Mouse (Mus musculus) hindbrain, embryonic 16.5 days (tissue): ENCODE results near the gene Arap1. TPM values are rescaled to one million over a fixed set of nuclear protein-coding genes. Genes with fewer than 3 reads are reported as not detected.

Experiments used
- ATAC-seq: fragments of 200-750 bp; cut with Nextera tagmentation; 2 replicates; pipeline ENCODE4 v1.8.0; 2017; ENCODE audit warnings: moderate TSS enrichment, moderate library complexity
- H3K27ac ChIP-seq: fragments of 300-500 bp; sonication (generic); 2 replicates; pipeline ENCODE4 v1.5.1; 2014; ENCODE audit warnings: low read depth, mild to moderate bottlenecking, control low read depth, low read length, moderate library complexity
- H3K27me3 ChIP-seq: fragments of 300-500 bp; sonication (generic); replicated peaks from 2 replicates; pipeline ENCODE4 v1.6.1; 2014; ENCODE audit warnings: low read length; ENCODE audit not compliant: control insufficient read depth, insufficient read depth
- H3K36me3 ChIP-seq: fragments of 300-500 bp; sonication (generic); 2 replicates; pipeline ENCODE4 v1.6.1; 2014; ENCODE audit warnings: mild to moderate bottlenecking, low read length, moderate library complexity, mixed read lengths; ENCODE audit not compliant: control insufficient read depth, insufficient read depth
- H3K4me1 ChIP-seq: fragments of 300-500 bp; sonication (generic); 2 replicates; pipeline ENCODE4 v1.6.1; 2014; ENCODE audit warnings: low read depth, low read length; ENCODE audit not compliant: control insufficient read depth, insufficient read depth
- H3K4me2 ChIP-seq: fragments of 300-500 bp; sonication (generic); 2 replicates; pipeline ENCODE4 v1.6.1; 2014; ENCODE audit warnings: mild to moderate bottlenecking, low read length, control low read depth, moderate library complexity
- H3K4me3 ChIP-seq: fragments of 300-500 bp; sonication (generic); 2 replicates; pipeline ENCODE4 v1.5.1; 2014; ENCODE audit warnings: mild to moderate bottlenecking, low read length, control low read depth, moderate library complexity
- H3K9ac ChIP-seq: fragments of 300-500 bp; sonication (generic); 2 replicates; pipeline ENCODE4 v1.6.1; 2014; ENCODE audit warnings: low read depth, mild to moderate bottlenecking, control low read depth, low read length, moderate library complexity
- H3K9me3 ChIP-seq: fragments of 300-500 bp; sonication (generic); 2 replicates; pipeline ENCODE4 v1.6.1; 2014; ENCODE audit warnings: mild to moderate bottlenecking, low read length, moderate library complexity; ENCODE audit not compliant: control insufficient read depth
- WGBS: fragments of 180-500 bp; shearing (Covaris S2); extraction: QIAGEN DNeasy Blood & Tissue Kit; methylation state at CpG from one replicate; pipeline ENCODE4 v1.1.7; 2014; 5-methylcytosine and 5-hydroxymethylcytosine counted together
- polyA plus RNA-seq: library from polyadenylated mRNA; unstranded; fragments of >200 nt; fragmentation: Nextera tagmentation; extraction: Ambion mirVana; gene quantifications from 2 replicates; pipeline ENCODE4 v1.2.1, GENCODE M21; 2015

Gene Arap1
- polyA plus RNA-seq, 1 experiment from 2014 or later: 13.8 TPM

- Histone ChIP-seq H3K36me3 (no peaks in the 10 kb centered on the region), H3K4me3 (no peak overlapping the region), H3K9me3 (no peaks in the 10 kb centered on the region), H3K9ac (no peak overlapping the region), H3K4me2 (no peak overlapping the region), H3K4me1 (no peaks in the 10 kb centered on the region), H3K27me3 (no peaks in the 10 kb centered on the region), H3K27ac (no peak overlapping the region)
- ATAC-seq: no peak; the same call in 1 of the 2 replicates
- 45% methylated on average over 8 of the region's 8 CpGs for WGBS
These were observed 46.0 kb downstream of the Arap1 start for GRCm38 (mm10) chr7:101393694-101394504.

DNA sequence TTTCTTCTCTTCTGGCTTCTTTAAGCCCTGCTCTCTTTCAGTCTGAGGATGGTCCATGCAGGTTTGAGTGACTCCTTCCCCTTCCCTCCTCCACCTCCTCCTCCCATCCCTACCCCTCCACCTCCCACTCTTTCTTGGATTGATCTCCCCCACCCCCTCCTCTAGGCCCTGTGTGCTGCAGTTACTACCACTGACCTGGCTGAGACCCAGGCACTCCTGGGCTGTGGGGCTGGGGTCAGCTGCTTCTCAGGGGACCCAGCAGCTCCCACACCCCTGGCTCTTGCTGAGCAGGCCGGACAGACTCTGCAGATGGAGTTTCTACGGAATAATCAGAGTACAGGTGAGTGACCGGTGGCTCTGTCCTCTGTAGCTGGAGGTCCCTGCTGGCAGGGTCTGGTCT is 46.7 kb downstream of the Arap1 start:
- no peaks in the 10 kb centered on the region for H3K36me3 ChIP-seq
- no peaks in the 10 kb centered on the region for H3K4me1 ChIP-seq
- H3K27me3 ChIP-seq: no peaks in the 10 kb centered on the region
- no peaks in the 10 kb centered on the region for H3K9me3 ChIP-seq
- H3K27ac ChIP-seq: no peak overlapping the region
- no peak for ATAC-seq
- 71% methylated on average over 3 of the region's 3 CpGs for WGBS
- H3K4me2 ChIP-seq: no peak overlapping the region
- H3K4me3 ChIP-seq: no peak overlapping the region
- no peak overlapping the region for H3K9ac ChIP-seq

GRCm38 (mm10) chr7:101395471-101395870 is 47.6 kb downstream of the Arap1 start:
- no peak for ATAC-seq
- 79% methylated on average over 2 of the region's 2 CpGs for WGBS
- H3K4me2 ChIP-seq: no peak overlapping the region

GRCm38 (mm10) chr7:101397175-101397574 is 49.3 kb downstream of the Arap1 start:
- WGBS: 89% methylated on average over 4 of the region's 4 CpGs

More at GRCm38 (mm10) chr7:101395471-101395870, 47.6 kb downstream of the Arap1 start:
- H3K4me3 ChIP-seq: no peak overlapping the region
- no peak overlapping the region for H3K27ac ChIP-seq
- no peak overlapping the region for H3K9ac ChIP-seq
- no peaks in the 10 kb centered on the region for H3K36me3 ChIP-seq
- H3K9me3 ChIP-seq: no peaks in the 10 kb centered on the region
- no peaks in the 10 kb centered on the region for H3K27me3 ChIP-seq
- H3K4me1 ChIP-seq: no peaks in the 10 kb centered on the region

GRCm38 (mm10) chr7:101401510-101401909 is 53.6 kb downstream of the Arap1 start:
- H3K4me2 ChIP-seq: no peak overlapping the region
- H3K4me1 ChIP-seq: no peaks in the 10 kb centered on the region; the same call in 1 of the 2 replicates
- H3K9me3 ChIP-seq: no peaks in the 10 kb centered on the region
- H3K36me3 ChIP-seq: no peaks in the 10 kb centered on the region
- H3K4me3 ChIP-seq: no peak overlapping the region
- H3K27ac ChIP-seq: no peak overlapping the region
- 87% methylated on average over 7 of the region's 7 CpGs for WGBS
- no peaks in the 10 kb centered on the region for H3K27me3 ChIP-seq
- H3K9ac ChIP-seq: no peak overlapping the region
- ATAC-seq: no peak

More at GRCm38 (mm10) chr7:101397175-101397574, 49.3 kb downstream of the Arap1 start:
- ATAC-seq: no peak
- H3K4me1 ChIP-seq: no peaks in the 10 kb centered on the region
- H3K4me2 ChIP-seq: no peak overlapping the region
- no peaks in the 10 kb centered on the region for H3K9me3 ChIP-seq
- no peaks in the 10 kb centered on the region for H3K27me3 ChIP-seq
- no peak overlapping the region for H3K9ac ChIP-seq
- no peak overlapping the region for H3K4me3 ChIP-seq
- H3K27ac ChIP-seq: no peak overlapping the region
- H3K36me3 ChIP-seq: no peaks in the 10 kb centered on the region

- Histone ChIP-seq H3K4me1 (no peaks in the 10 kb centered on the region; the same call in 1 of the 2 replicates), H3K9me3 (no peaks in the 10 kb centered on the region), H3K36me3 (no peaks in the 10 kb centered on the region), H3K27ac (no peak overlapping the region), H3K4me2 (no peak overlapping the region), H3K9ac (no peak overlapping the region), H3K27me3 (no peaks in the 10 kb centered on the region), H3K4me3 (no peak overlapping the region)
- ATAC-seq: no peak
- 95% methylated on average over 5 of the region's 5 CpGs for WGBS
These were observed 56.0 kb downstream of the Arap1 start for GRCm38 (mm10) chr7:101403831-101404230.

DNA sequence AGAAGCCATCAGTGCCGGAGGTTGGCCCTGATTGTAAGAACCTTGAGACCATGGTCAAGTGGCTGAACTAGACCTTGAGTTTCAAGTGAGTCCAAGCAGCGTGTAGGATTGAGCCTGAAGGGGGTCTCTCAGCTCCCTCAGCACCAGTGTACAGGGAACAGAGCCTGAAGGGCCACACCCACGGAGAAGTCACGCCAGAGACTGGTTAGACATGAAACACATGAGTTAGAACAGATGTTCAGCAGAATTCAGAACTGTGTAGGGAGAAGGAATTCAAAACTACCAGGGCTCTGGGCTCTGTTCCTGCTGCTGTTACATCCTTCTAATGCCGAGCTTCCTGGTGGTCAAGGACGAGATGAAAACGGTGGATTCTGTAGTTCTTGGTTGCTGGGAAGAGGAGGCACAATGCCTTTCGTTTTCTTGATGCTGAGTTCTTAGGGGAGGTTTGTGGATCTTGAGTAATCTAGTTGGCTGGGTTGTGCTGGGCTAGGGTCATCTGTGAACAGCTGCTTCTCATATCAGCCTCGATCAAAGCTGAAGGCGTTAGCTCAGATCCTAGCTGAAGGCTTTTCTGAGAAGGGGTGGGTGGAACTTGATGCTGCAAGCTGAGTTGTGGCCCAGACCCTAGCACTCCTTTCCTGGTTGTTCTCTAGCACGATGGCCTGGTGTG is 62.5 kb downstream of the Arap1 start, which contains the start of gene Gm45837:
Gene Gm45837 (plus strand): TSS at position 620 of the 670 bp plus-strand sequence.
- H3K9me3 ChIP-seq: no peaks in the 10 kb centered on the region
- no peaks in the 10 kb centered on the region for H3K27me3 ChIP-seq
- 86% methylated on average over 11 of the region's 11 CpGs for WGBS
- peaks cover 8% of the 10 kb centered on the region for H3K4me1 ChIP-seq
- H3K4me2 ChIP-seq: no peak within 1 kb of the TSS
- no peaks in the 10 kb centered on the region for H3K36me3 ChIP-seq
- H3K27ac ChIP-seq: no peak within 1 kb of the TSS
- no peak within 1 kb of the TSS for H3K4me3 ChIP-seq
- no peak for ATAC-seq
- H3K9ac ChIP-seq: no peak within 1 kb of the TSS

DNA sequence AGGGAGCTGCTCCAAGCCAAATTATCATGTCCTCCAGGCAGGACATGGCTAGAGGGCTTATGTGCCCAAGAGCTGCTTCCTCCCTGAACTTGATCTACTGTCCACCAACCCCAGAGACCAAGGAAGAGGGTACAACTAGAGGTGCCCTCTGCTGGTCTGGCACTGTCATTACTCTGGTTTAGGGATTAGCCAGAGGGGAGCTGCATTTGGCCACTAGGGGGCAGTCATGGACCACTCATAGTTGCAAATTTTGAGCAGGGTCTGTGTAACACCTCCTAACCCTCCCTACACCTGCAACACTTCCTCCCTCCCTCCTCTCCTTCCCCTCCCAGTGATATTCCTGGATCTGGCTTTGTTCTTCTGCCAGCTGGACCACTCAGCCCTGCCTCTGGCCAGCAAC is 64.9 kb downstream of the Arap1 start:
- ATAC-seq: peak; percentile 59
- Histone ChIP-seq H3K27ac (no peak overlapping the region), H3K4me3 (no peak overlapping the region), H3K4me2 (no peak overlapping the region), H3K9me3 (no peaks in the 10 kb centered on the region), H3K9ac (no peak overlapping the region), H3K36me3 (no peaks in the 10 kb centered on the region), H3K27me3 (no peaks in the 10 kb centered on the region), H3K4me1 (peaks cover 12% of the 10 kb centered on the region)

- H3K27ac ChIP-seq: no peak overlapping the region
- H3K4me2 ChIP-seq: no peak overlapping the region
- ATAC-seq: no peak
- no peak overlapping the region for H3K9ac ChIP-seq
- no peaks in the 10 kb centered on the region for H3K27me3 ChIP-seq
- H3K4me1 ChIP-seq: peaks cover 15% of the 10 kb centered on the region
- no peak overlapping the region for H3K4me3 ChIP-seq
- no peaks in the 10 kb centered on the region for H3K36me3 ChIP-seq
- 46% methylated on average over 4 of the region's 4 CpGs for WGBS
- no peaks in the 10 kb centered on the region for H3K9me3 ChIP-seq
These were observed 66.3 kb downstream of the Arap1 start for GRCm38 (mm10) chr7:101414209-101414608.
